Mouse (Mus musculus): Measurements from ENCODE around the gene Ecpas. TPM values are rescaled to one million over a fixed set of nuclear protein-coding genes. Genes with fewer than 3 reads are reported as not detected.
A peak's percentile ranks its signal among the peaks of the same experiment; 100 is the strongest.

The Ecpas gene
- 43.7 and 45.5 TPM in 2 replicates for polyA plus RNA-seq (2016; fragmentation: Nextera tagmentation; extraction: Ambion mirVana)

- Histone ChIP-seq H3K9me3 (replicated peaks) (no peaks in the 10 kb centered on the region), H3K4me1 (peaks cover 9% of the 10 kb centered on the region), H3K27me3 (no peaks in the 10 kb centered on the region), H3K4me2 (replicated peaks) (peak within 1 kb of the TSS; percentile 77), H3K4me3 (peak within 1 kb of the TSS; percentile 86), H3K36me3 (no peaks in the 10 kb centered on the region), H3K27ac (peak within 1 kb of the TSS; percentile 98), H3K9ac (peak within 1 kb of the TSS; percentile 94)
- peak; percentile 61 for ATAC-seq (ENCODE audit: low FRiP score)
- 3% methylated on average over 40 of the region's 43 CpGs for WGBS
Observed at GRCm38 (mm10) chr4:58912629-58913335, at the start of gene Ecpas. Ecpas (minus strand) TSS chr4:58912749.

DNA sequence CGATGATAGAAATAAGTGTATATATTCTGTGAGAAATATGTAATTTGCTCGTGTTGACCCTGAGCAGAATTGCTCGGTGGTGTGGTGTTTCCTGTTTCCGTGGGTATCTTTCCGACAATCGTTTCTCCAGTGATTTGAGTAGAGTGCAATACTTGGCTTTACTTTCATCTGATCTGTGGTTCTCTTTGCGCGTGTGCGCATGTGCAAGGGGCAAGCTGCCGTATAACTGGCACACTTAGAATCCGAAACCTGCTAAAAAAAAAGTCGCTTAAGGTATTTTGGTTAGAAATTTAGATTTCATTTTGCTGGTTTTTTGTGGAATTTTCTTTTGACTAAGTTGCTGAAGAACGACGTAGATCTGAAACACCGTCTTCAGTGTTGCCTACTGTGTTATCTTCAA is 49.2 kb upstream of the Ecpas start:
- H3K4me2 ChIP-seq (replicated peaks) = no peak overlapping the region
- H3K9me3 ChIP-seq (replicated peaks) = no peaks in the 10 kb centered on the region
- 91% methylated on average over 15 of the region's 15 CpGs for WGBS
- no peak overlapping the region for H3K27ac ChIP-seq
- no peak overlapping the region for H3K4me3 ChIP-seq
- no peak overlapping the region for H3K9ac ChIP-seq
- H3K4me1 ChIP-seq = no peaks in the 10 kb centered on the region
- peaks cover 7% of the 10 kb centered on the region for H3K36me3 ChIP-seq
- no peaks in the 10 kb centered on the region for H3K27me3 ChIP-seq
- ATAC-seq (ENCODE audit: low FRiP score) = no peak

DNA sequence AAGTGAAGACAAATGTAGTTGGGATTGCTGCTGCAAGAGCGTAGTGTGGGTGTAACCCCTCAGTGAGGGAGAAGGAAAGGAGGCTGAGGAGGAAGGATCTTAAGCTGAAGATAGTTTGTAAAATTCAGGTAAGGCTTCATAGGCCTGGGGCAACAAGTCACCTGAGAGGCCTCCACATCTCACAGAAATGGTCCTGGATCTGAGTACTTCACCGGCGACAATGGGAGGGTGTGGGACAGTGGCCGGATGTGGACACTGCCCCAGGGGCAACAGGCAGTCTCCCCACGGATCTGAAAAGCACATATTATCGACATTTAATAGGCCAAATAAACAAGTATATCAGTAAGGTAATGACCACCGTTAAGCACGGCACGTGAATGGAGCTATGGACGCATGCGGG is 40.1 kb upstream of the Ecpas start:
- Histone ChIP-seq H3K36me3 (peaks cover 11% of the 10 kb centered on the region), H3K27me3 (no peaks in the 10 kb centered on the region), H3K4me1 (no peaks in the 10 kb centered on the region), H3K4me2 (replicated peaks) (no peak overlapping the region), H3K4me3 (no peak overlapping the region), H3K9me3 (replicated peaks) (no peaks in the 10 kb centered on the region), H3K27ac (no peak overlapping the region), H3K9ac (no peak overlapping the region)
- no peak for ATAC-seq (ENCODE audit: low FRiP score)
- WGBS = 92% methylated on average over 11 of the region's 11 CpGs

GRCm38 (mm10) chr4:58948391-58948790 is 35.8 kb upstream of the Ecpas start:
- H3K4me2 ChIP-seq (replicated peaks) = no peak overlapping the region
- ATAC-seq (ENCODE audit: low FRiP score) = no peak
- WGBS = 81% methylated on average over 4 of the region's 4 CpGs

GRCm38 (mm10) chr4:58944695-58945094 is 32.1 kb upstream of the Ecpas start:
- no peak for ATAC-seq (ENCODE audit: low FRiP score)
- Histone ChIP-seq H3K27me3 (no peaks in the 10 kb centered on the region), H3K9me3 (replicated peaks) (no peaks in the 10 kb centered on the region), H3K4me1 (peaks cover 11% of the 10 kb centered on the region), H3K36me3 (no peaks in the 10 kb centered on the region), H3K9ac (no peak overlapping the region), H3K27ac (no peak overlapping the region), H3K4me2 (replicated peaks) (peak overlapping the region; percentile 87; the same call in 1 of the 2 replicates), H3K4me3 (no peak overlapping the region)
- WGBS = 66% methylated on average over 5 of the region's 5 CpGs

More at GRCm38 (mm10) chr4:58948391-58948790, 35.8 kb upstream of the Ecpas start:
- no peaks in the 10 kb centered on the region for H3K27me3 ChIP-seq
- H3K27ac ChIP-seq = no peak overlapping the region
- no peak overlapping the region for H3K9ac ChIP-seq
- H3K4me1 ChIP-seq = peaks cover 6% of the 10 kb centered on the region; the same call in 1 of the 2 replicates
- H3K36me3 ChIP-seq = no peaks in the 10 kb centered on the region
- no peaks in the 10 kb centered on the region for H3K9me3 ChIP-seq (replicated peaks)
- H3K4me3 ChIP-seq = no peak overlapping the region

DNA sequence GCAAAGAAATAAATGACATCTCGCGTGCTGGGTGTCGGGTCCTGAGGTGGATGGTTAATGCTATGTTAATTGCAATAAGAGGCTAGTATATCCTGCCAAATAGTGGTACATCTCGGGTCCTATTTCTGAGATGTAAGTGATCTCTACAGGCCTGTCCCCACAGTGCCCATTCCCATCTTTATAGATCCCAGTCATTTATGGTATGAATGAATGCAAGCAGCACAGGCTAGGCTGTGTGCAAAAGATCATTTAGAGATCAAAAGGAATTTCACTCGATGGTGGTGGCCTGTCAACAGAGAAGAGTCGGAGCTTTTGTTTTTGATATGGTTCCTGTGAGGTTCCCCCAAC is 31.6 kb upstream of the Ecpas start:
- peaks cover 11% of the 10 kb centered on the region for H3K4me1 ChIP-seq
- H3K9me3 ChIP-seq (replicated peaks) = no peaks in the 10 kb centered on the region
- peak overlapping the region; percentile 87 for H3K4me2 ChIP-seq (replicated peaks)
- no peaks in the 10 kb centered on the region for H3K27me3 ChIP-seq
- H3K36me3 ChIP-seq = no peaks in the 10 kb centered on the region
- ATAC-seq (ENCODE audit: low FRiP score) = peak; percentile 21; the same call in 1 of the 2 replicates
- H3K9ac ChIP-seq = 0 out of 2 replicates have a peak overlapping the region, but pooled peaks have one; percentile 77
- H3K4me3 ChIP-seq = peak overlapping the region; percentile 75
- WGBS = 20% methylated on average over 6 of the region's 6 CpGs
- no peak overlapping the region for H3K27ac ChIP-seq

DNA sequence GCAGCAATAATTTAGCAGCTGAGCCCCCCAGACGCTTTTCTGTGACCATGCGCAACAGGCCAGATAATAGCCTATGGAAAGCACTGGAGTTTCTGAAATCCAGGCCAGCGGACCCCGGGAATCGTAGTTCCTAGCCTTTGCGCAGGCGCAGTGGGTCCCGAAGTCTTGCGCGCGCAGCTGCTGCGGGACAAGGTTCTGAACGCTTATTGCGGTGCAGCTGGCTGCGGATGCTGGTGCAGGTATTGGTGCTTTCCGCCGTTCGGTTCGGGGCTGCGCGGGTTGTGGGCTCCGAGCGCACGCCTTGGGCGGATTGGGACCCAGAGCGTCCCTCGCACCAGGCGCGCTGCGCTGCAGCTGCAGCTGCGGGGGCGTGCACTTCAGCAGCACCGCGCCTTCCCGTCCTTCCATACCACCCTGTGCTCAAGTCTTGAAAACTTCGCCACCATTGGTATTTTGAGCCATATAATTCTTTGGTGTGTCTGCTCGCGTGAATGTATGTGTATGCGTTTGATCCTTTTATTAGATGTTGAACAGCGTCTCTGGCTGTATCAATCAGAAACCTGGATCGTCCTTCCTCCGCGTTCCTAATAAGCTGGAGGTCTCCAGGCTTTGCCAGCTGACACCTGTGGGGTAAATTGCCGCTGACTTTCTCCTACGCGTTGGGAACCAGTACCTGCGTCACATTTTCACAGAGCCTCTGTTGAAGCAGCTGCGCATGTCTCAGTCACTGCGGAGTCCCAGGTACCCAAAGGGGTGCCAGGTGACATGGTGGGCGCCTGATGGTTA is 31.1 kb upstream of the Ecpas start, which contains the start of gene Zkscan16:
TSS of gene Zkscan16 (plus strand) at position 209 of the 786 bp plus-strand sequence.
- no peaks in the 10 kb centered on the region for H3K9me3 ChIP-seq (replicated peaks)
- H3K4me3 ChIP-seq = peak within 1 kb of the TSS; percentile 75
- H3K27ac ChIP-seq = no peak within 1 kb of the TSS
- H3K9ac ChIP-seq = peak within 1 kb of the TSS; percentile 77
- WGBS = 2% methylated on average over 50 of the region's 50 CpGs
- peak within 1 kb of the TSS; percentile 87 for H3K4me2 ChIP-seq (replicated peaks)
- no peaks in the 10 kb centered on the region for H3K36me3 ChIP-seq
- H3K27me3 ChIP-seq = no peaks in the 10 kb centered on the region
- ATAC-seq (ENCODE audit: low FRiP score) = peak; percentile 90
- H3K4me1 ChIP-seq = peaks cover 11% of the 10 kb centered on the region

DNA sequence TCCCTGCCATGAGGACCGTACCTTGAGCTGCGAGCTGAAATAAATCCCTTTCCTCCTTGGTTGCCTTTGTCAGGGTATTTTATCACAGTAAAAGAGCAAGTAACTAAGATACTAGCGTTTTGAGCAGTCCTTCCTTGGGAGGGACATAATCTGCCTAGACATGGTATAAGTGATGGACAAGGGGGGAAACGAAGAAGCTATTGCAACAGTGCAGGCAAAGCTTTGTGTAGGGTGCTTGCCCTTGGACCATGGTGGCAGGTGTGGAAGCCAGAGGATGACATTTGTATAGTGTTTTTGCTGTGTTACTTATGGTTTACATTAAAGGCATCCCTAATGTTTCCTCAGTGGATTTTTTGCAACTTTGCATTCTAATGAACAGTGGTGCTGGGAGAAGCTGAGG is 30.4 kb upstream of the Ecpas start:
- peaks cover 11% of the 10 kb centered on the region for H3K4me1 ChIP-seq
- H3K9me3 ChIP-seq (replicated peaks) = no peaks in the 10 kb centered on the region
- peak overlapping the region; percentile 75; the same call in 1 of the 2 replicates for H3K4me3 ChIP-seq
- peak overlapping the region; percentile 77 for H3K9ac ChIP-seq
- H3K36me3 ChIP-seq = no peaks in the 10 kb centered on the region
- peak; percentile 57; the same call in 1 of the 2 replicates for ATAC-seq (ENCODE audit: low FRiP score)
- WGBS = 86% methylated on average over 4 of the region's 4 CpGs
- H3K27me3 ChIP-seq = no peaks in the 10 kb centered on the region
- H3K4me2 ChIP-seq (replicated peaks) = peak overlapping the region; percentile 87
- H3K27ac ChIP-seq = no peak overlapping the region

DNA sequence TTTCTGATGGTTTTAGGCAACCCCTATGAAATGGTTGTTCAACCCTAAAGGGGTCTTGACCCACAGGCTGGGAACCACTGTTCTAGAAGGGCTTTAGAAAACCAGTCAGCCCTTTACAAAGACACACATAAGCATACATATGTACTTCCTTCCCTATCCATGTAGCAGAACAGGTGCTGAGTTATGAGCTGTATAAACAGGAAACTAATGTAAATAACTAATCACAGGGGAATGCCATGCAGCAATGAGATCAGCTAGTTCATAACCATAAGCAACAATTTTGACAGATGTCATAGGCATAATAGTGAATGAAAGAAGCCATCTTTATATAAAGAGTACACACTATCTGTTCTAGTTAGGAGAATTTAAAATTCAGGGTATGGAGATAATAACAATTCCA is 29.1 kb upstream of the Ecpas start:
- Histone ChIP-seq H3K9me3 (replicated peaks) (no peaks in the 10 kb centered on the region), H3K27me3 (no peaks in the 10 kb centered on the region), H3K36me3 (no peaks in the 10 kb centered on the region), H3K9ac (no peak overlapping the region), H3K4me2 (replicated peaks) (no peak overlapping the region), H3K4me1 (peaks cover 11% of the 10 kb centered on the region), H3K4me3 (no peak overlapping the region), H3K27ac (no peak overlapping the region)
- no peak for ATAC-seq (ENCODE audit: low FRiP score)

DNA sequence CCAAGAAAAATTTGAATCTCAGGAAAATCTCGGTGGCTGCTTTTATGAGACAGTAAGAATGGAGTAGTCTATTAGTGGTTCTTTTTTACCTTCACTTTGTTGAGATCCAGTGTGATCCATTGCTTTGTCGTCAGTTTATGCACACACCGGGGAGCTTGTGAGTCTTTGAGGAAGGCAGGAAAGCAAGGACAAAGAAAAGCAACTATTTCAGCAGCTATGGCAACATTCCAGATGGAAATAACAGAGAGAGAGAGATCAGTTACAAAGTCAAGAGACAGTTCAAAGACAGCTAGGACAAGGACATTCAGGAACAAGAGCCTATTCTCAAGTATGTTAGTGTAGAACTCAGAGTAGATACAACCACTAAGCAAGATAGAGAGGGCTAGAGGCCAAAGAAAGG is 23.3 kb upstream of the Ecpas start:
- no peaks in the 10 kb centered on the region for H3K4me1 ChIP-seq
- no peak for ATAC-seq (ENCODE audit: low FRiP score)
- H3K27ac ChIP-seq = no peak overlapping the region
- H3K27me3 ChIP-seq = no peaks in the 10 kb centered on the region
- H3K9ac ChIP-seq = no peak overlapping the region
- no peaks in the 10 kb centered on the region for H3K36me3 ChIP-seq
- WGBS = 46% methylated on average over 3 of the region's 3 CpGs
- H3K4me3 ChIP-seq = no peak overlapping the region
- H3K9me3 ChIP-seq (replicated peaks) = no peaks in the 10 kb centered on the region; the same call in 1 of the 2 replicates
- no peak overlapping the region for H3K4me2 ChIP-seq (replicated peaks)

DNA sequence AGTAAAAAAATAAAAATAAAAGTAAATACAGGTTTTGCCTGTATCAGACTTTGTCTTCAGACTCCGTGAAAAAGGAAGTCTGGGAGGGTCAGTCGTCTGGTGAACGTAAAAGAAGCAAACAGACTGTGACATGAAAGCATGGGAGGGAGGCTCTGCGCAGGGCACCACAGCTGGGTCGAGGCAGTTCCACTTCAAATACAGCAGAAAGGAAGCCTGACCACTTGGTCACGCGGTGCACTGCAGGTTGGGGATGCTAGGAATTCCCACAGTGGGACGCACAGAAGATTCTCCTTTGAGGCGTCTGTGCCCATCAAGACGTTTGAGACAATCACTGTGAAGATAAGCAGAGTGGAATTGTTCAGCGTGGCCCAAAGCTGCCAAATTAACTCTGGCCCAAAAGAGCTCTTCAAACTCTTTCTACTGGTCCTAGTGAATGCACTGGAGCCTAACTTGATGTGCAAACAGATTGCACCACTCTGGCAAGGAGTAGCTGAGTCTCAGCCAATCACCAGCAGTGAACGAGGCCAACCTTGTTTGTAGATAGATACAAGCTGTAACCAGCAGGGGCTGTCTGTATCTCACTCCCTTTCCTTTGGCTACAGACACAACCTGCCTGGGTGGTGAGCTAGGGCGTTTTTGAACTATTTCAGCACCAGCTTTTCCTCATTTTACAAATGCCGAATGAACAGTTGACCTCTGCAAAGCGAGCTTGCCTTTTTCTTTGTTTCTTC is 22.4 kb upstream of the Ecpas start:
- Histone ChIP-seq H3K4me2 (replicated peaks) (no peak overlapping the region), H3K4me3 (no peak overlapping the region), H3K36me3 (no peaks in the 10 kb centered on the region), H3K9me3 (replicated peaks) (no peaks in the 10 kb centered on the region; the same call in 1 of the 2 replicates), H3K27ac (no peak overlapping the region), H3K27me3 (no peaks in the 10 kb centered on the region), H3K9ac (no peak overlapping the region), H3K4me1 (no peaks in the 10 kb centered on the region)
- 44% methylated on average over 15 of the region's 15 CpGs for WGBS
- ATAC-seq (ENCODE audit: low FRiP score) = no peak

DNA sequence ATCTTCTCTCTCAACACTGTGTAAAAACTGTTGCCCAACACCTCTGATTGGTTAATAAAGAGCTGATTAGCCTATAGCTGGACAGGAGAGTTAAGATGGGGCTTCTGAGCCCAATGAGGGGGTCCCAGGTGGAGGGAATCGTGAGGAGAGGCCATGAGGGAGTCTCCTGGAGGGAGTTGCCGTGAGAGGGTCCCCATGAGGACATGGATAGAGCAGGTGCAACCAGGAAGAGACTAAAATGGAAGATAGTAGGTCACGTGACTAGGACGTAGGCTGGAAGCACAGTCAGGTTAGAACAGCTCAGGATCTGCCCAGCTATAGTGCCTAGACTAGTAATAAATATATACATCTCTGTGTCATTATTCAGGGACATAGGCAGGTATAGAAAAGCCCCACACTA is 21.8 kb upstream of the Ecpas start:
- H3K27me3 ChIP-seq = no peaks in the 10 kb centered on the region
- no peaks in the 10 kb centered on the region; the same call in 1 of the 2 replicates for H3K9me3 ChIP-seq (replicated peaks)
- 82% methylated on average over 4 of the region's 4 CpGs for WGBS

More for the DNA sequence above, 21.8 kb upstream of the Ecpas start:
- Histone ChIP-seq H3K27ac (no peak overlapping the region), H3K4me3 (no peak overlapping the region), H3K4me1 (no peaks in the 10 kb centered on the region), H3K4me2 (replicated peaks) (no peak overlapping the region), H3K36me3 (no peaks in the 10 kb centered on the region), H3K9ac (no peak overlapping the region)
- no peak for ATAC-seq (ENCODE audit: low FRiP score)

All from hindbrain, embryonic 12.5 days (tissue).